Mouse (Mus musculus) neural tube, embryonic 11.5 days (tissue): ENCODE data around the gene Dusp2. TPM values are rescaled to one million over a fixed set of nuclear protein-coding genes. Genes with fewer than 3 reads are reported as not detected.

Source experiments
- ATAC-seq: fragments of 200-750 bp; cut with Nextera tagmentation; 2 replicates; pipeline ENCODE4 v1.8.0; 2017; ENCODE audit warnings: moderate number of reproducible peaks, mild to moderate bottlenecking, moderate TSS enrichment, moderate library complexity; ENCODE audit not compliant: insufficient read depth, low FRiP score, low TSS enrichment
- DNase-seq: peaks from one replicate; pipeline ENCODE4 v3.0.0-alpha.2; 2015; ENCODE audit warnings: low spot score
- H3K27ac ChIP-seq: fragments of 300-500 bp; sonication (generic); 2 replicates; pipeline ENCODE4 v1.5.1; 2014; ENCODE audit warnings: low read depth, mild to moderate bottlenecking, low read length
- H3K27me3 ChIP-seq: fragments of 300-500 bp; sonication (generic); 2 replicates; pipeline ENCODE4 v1.6.1; 2014; ENCODE audit warnings: mild to moderate bottlenecking, low read length, mixed read lengths; ENCODE audit not compliant: control insufficient read depth, insufficient read depth
- H3K36me3 ChIP-seq: fragments of 300-500 bp; sonication (generic); 2 replicates; pipeline ENCODE4 v1.6.1; 2014; ENCODE audit warnings: mild to moderate bottlenecking, low read length, moderate library complexity, mixed read lengths; ENCODE audit not compliant: control insufficient read depth, insufficient read depth
- H3K4me1 ChIP-seq: fragments of 300-500 bp; sonication (generic); 2 replicates; pipeline ENCODE4 v1.6.1; 2014; ENCODE audit warnings: low read length, mixed read lengths; ENCODE audit not compliant: control insufficient read depth, insufficient read depth
- H3K4me2 ChIP-seq: fragments of 300-500 bp; sonication (generic); 2 replicates; pipeline ENCODE4 v1.6.1; 2014; ENCODE audit warnings: low read depth, mild to moderate bottlenecking, moderate library complexity
- H3K4me3 ChIP-seq: fragments of 300-500 bp; sonication (generic); 2 replicates; pipeline ENCODE4 v1.5.1; 2014; ENCODE audit warnings: low read depth, low read length
- H3K9ac ChIP-seq: fragments of 300-500 bp; sonication (generic); 2 replicates; pipeline ENCODE4 v1.6.1; 2014; ENCODE audit warnings: mild to moderate bottlenecking, low read length
- H3K9me3 ChIP-seq: fragments of 300-500 bp; sonication (generic); 2 replicates; pipeline ENCODE4 v1.6.1; 2016; ENCODE audit warnings: low read length; ENCODE audit not compliant: control insufficient read depth
- WGBS: fragments of 180-500 bp; shearing (Covaris S2); extraction: QIAGEN DNeasy Blood & Tissue Kit; methylation state at CpG from one replicate; pipeline ENCODE4 v1.1.7; 2014; 5-methylcytosine and 5-hydroxymethylcytosine counted together
- polyA plus RNA-seq: library from polyadenylated mRNA; unstranded; fragments of >200 nt; fragmentation: Nextera tagmentation; extraction: Ambion mirVana; gene quantifications from 2 replicates; pipeline ENCODE4 v1.2.1, GENCODE M21; 2014

The Dusp2 gene
- polyA plus RNA-seq, 1 experiment from 2014 or later = 7.0 TPM

- ATAC-seq = no peak
- H3K27me3 ChIP-seq = no peaks in the 10 kb centered on the region
- no peak overlapping the region for H3K27ac ChIP-seq
- H3K4me2 ChIP-seq = no peak overlapping the region
- H3K9me3 ChIP-seq = no peaks in the 10 kb centered on the region
- H3K9ac ChIP-seq = no peak overlapping the region
- DNase-seq = no peak
- H3K4me3 ChIP-seq = no peak overlapping the region
- no peaks in the 10 kb centered on the region for H3K4me1 ChIP-seq
- no peaks in the 10 kb centered on the region for H3K36me3 ChIP-seq
Measured at GRCm38 (mm10) chr2:127306123-127306522, 29.8 kb upstream of the Dusp2 start.

- 57% methylated on average over 3 of the region's 3 CpGs for WGBS
- Histone ChIP-seq H3K9ac (no peak overlapping the region), H3K4me1 (no peaks in the 10 kb centered on the region), H3K4me2 (no peak overlapping the region), H3K4me3 (no peak overlapping the region), H3K9me3 (no peaks in the 10 kb centered on the region), H3K36me3 (no peaks in the 10 kb centered on the region), H3K27ac (no peak overlapping the region), H3K27me3 (no peaks in the 10 kb centered on the region)
- ATAC-seq = no peak
- no peak for DNase-seq
Measured at GRCm38 (mm10) chr2:127307179-127307578, 28.8 kb upstream of the Dusp2 start.

GRCm38 (mm10) chr2:127308660-127309059 lies 27.3 kb upstream of the Dusp2 start:
- ATAC-seq = no peak
- Histone ChIP-seq H3K36me3 (no peaks in the 10 kb centered on the region), H3K4me2 (no peak overlapping the region), H3K9me3 (no peaks in the 10 kb centered on the region), H3K9ac (no peak overlapping the region), H3K27ac (no peak overlapping the region), H3K4me3 (no peak overlapping the region), H3K27me3 (no peaks in the 10 kb centered on the region), H3K4me1 (no peaks in the 10 kb centered on the region)
- DNase-seq = no peak
- WGBS = 96% methylated on average over 2 of the region's 2 CpGs

GRCm38 (mm10) chr2:127310246-127310645 lies 25.7 kb upstream of the Dusp2 start:
- no peak for DNase-seq
- no peaks in the 10 kb centered on the region for H3K27me3 ChIP-seq
- H3K4me2 ChIP-seq = no peak overlapping the region
- no peak overlapping the region for H3K27ac ChIP-seq
- no peaks in the 10 kb centered on the region for H3K36me3 ChIP-seq
- H3K9me3 ChIP-seq = no peaks in the 10 kb centered on the region
- no peaks in the 10 kb centered on the region for H3K4me1 ChIP-seq
- H3K4me3 ChIP-seq = no peak overlapping the region
- no peak overlapping the region for H3K9ac ChIP-seq
- no peak for ATAC-seq
- WGBS = 58% methylated on average over 2 of the region's 2 CpGs

- no peaks in the 10 kb centered on the region for H3K36me3 ChIP-seq
- H3K4me3 ChIP-seq = no peak overlapping the region
- H3K27me3 ChIP-seq = no peaks in the 10 kb centered on the region
- 94% methylated on average over 7 of the region's 7 CpGs for WGBS
- no peak overlapping the region for H3K4me2 ChIP-seq
- H3K9ac ChIP-seq = no peak overlapping the region
- no peaks in the 10 kb centered on the region for H3K4me1 ChIP-seq
- DNase-seq = no peak
- no peak for ATAC-seq
- H3K27ac ChIP-seq = no peak overlapping the region
- H3K9me3 ChIP-seq = no peaks in the 10 kb centered on the region
Measured at GRCm38 (mm10) chr2:127310685-127311084, 25.3 kb upstream of the Dusp2 start.

GRCm38 (mm10) chr2:127311193-127311592 lies 24.8 kb upstream of the Dusp2 start:
- no peaks in the 10 kb centered on the region for H3K4me1 ChIP-seq
- 93% methylated on average over 1 of the region's 1 CpGs for WGBS
- ATAC-seq = no peak
- H3K9ac ChIP-seq = no peak overlapping the region
- H3K4me2 ChIP-seq = no peak overlapping the region
- no peak for DNase-seq
- no peaks in the 10 kb centered on the region for H3K9me3 ChIP-seq
- no peaks in the 10 kb centered on the region for H3K36me3 ChIP-seq
- H3K4me3 ChIP-seq = no peak overlapping the region
- no peak overlapping the region for H3K27ac ChIP-seq
- H3K27me3 ChIP-seq = no peaks in the 10 kb centered on the region

- Histone ChIP-seq H3K4me3 (no peak overlapping the region), H3K9me3 (no peaks in the 10 kb centered on the region), H3K36me3 (no peaks in the 10 kb centered on the region), H3K4me2 (no peak overlapping the region), H3K9ac (no peak overlapping the region), H3K4me1 (no peaks in the 10 kb centered on the region), H3K27me3 (no peaks in the 10 kb centered on the region), H3K27ac (no peak overlapping the region)
- DNase-seq = no peak
- ATAC-seq = no peak
- WGBS = 93% methylated on average over 4 of the region's 4 CpGs
Measured at GRCm38 (mm10) chr2:127312801-127313200, 23.2 kb upstream of the Dusp2 start.

GRCm38 (mm10) chr2:127313878-127314277 lies 22.1 kb upstream of the Dusp2 start:
- no peaks in the 10 kb centered on the region for H3K27me3 ChIP-seq
- DNase-seq (no peak), ATAC-seq (no peak)
- WGBS = 41% methylated on average over 4 of the region's 4 CpGs
- no peak overlapping the region for H3K27ac ChIP-seq
- no peak overlapping the region for H3K9ac ChIP-seq
- H3K4me2 ChIP-seq = no peak overlapping the region
- H3K36me3 ChIP-seq = no peaks in the 10 kb centered on the region
- no peaks in the 10 kb centered on the region for H3K9me3 ChIP-seq
- no peak overlapping the region for H3K4me3 ChIP-seq
- no peaks in the 10 kb centered on the region for H3K4me1 ChIP-seq

GRCm38 (mm10) chr2:127314467-127315154 lies 21.3 kb upstream of the Dusp2 start:
- H3K4me3 ChIP-seq = no peak overlapping the region
- no peaks in the 10 kb centered on the region for H3K36me3 ChIP-seq
- H3K4me2 ChIP-seq = no peak overlapping the region
- H3K27ac ChIP-seq = no peak overlapping the region
- H3K4me1 ChIP-seq = no peaks in the 10 kb centered on the region
- H3K9ac ChIP-seq = peak overlapping the region; percentile 10; the same call in 1 of the 2 replicates
- WGBS = 78% methylated on average over 6 of the region's 6 CpGs
- DNase-seq = no peak
- H3K27me3 ChIP-seq = no peaks in the 10 kb centered on the region
- H3K9me3 ChIP-seq = no peaks in the 10 kb centered on the region
- ATAC-seq = no peak
